Mouse (Mus musculus): ENCODE results near the gene Ugt2a1. TPM values are rescaled to one million over a fixed set of nuclear protein-coding genes. Genes with fewer than 3 reads are reported as not detected.

The Ugt2a1 gene
- polyA plus RNA-seq (2012; ENCODE audit: low replicate concordance), result not detected in 2 replicates

DNA sequence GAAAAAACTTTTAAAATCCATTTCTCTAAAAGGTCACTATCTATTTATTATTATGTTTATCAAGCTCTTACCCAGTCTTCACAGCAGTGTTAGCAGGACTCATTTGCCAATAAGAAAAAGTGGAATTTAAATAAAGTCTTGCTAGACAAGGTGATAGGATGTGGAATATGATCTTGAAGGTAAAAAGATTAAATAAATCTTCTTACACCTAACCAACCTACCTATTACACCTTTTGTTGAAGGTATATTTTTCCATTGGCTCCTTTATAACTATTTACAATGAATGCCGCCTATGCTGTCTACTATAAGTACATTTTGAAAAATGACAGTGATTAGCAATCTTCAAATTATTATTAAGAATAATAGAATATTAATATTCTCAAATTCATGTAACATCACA lies at the start of gene Ugt2a1:
Ugt2a1 (minus strand) TSS at position 101 of the 400 bp plus-strand sequence.

DNA sequence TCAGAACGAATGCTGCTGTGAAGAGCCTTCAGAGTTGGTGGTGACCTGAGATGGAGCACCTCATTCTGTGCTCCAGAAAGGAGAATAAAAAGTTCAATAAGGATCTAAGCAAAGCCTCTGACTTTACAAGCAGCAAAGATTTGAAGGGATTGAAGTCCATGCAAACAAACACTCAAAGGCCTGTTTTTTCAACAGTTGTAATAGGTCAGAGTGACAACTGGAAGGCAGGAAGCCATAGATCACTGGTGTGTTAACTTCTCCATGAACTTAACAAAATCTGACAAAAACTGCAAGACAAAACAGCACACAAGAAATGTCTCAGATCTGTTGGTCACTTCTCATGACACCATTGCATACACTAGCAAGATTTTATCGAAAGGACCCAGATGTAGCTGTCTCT lies 47.4 kb upstream of the Ugt2a1 start, which contains the start of gene Sult1b1:
Sult1b1 (minus strand) TSS at position 85 of the 400 bp plus-strand sequence.

DNA sequence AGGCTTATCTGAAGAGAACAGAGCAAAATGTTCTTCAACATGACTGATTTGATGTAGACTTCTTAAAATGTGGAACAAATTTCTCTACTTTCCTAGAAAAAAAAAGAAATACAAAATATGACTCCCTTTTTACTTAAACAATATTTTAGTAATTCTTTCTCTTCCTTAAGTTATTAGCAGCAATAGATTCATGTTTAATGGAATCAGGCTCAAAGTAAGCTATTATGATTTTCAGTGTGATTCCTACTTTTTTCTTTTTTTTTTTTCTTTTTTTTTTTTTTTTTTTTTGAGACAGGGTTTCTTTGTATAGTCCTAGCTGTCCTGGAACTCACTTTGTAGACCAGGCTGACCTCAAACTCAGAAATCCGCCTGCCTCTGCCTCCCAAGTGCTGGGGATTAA lies 4.0 kb downstream of the Ugt2a1 start, which contains the start of gene Gm43638:
Gm43638 (minus strand) TSS at position 101 of the 400 bp plus-strand sequence.

DNA sequence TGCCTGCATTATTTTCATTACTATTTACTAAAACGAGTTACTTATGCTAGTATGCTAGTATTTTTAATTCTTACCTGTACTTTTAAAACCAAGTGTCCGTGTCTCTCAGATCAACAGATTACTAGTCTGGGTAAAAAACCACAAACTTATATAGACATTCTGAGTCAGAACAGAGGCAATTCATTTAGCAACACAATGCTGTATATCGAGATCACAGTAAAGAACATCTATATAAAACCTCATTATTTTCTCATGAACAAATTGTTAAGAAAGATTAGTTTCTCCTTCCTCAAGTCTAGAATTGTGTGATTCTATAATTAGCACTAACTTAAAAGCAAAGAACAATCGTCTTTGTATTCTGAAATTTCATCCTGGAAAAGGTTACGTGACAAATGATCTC lies 8.5 kb downstream of the Ugt2a1 start, which contains the start of gene Ugt2a2:
Ugt2a2 (minus strand) TSS at position 101 of the 400 bp plus-strand sequence.

DNA sequence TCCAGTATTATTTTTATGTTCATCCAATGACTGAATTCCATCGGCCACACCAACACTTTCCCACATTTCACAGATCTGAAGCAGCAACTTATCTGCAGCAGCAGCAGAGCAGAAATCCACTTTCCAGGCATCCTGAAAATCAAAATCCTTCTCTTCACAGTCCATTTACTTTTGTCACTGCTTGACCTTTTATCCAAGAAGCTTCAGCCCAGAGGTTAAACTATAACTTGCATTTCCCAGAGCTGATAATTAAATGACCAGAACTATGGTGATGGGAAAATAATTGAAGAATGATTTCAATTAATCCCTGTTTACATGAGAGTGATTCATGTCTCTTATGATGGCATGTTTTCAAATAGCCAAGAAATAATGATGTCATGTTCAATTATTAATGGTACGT lies 66.6 kb downstream of the Ugt2a1 start, which contains the start of gene Ugt2b38:
Ugt2b38 (minus strand) TSS at position 163 of the 400 bp plus-strand sequence.

Other genes starting within 250 kb of the Ugt2a1 start
- not detected in 2 replicates for gene Ugt2b37, start 236.1 kb downstream of the Ugt2a1 start, polyA plus RNA-seq (2012; ENCODE audit: low replicate concordance)
- not detected in 2 replicates for gene Ugt2a3, start 153.7 kb downstream of the Ugt2a1 start, polyA plus RNA-seq (2012; ENCODE audit: low replicate concordance)
- not detected in 2 replicates for gene Ugt2b38, start 66.7 kb downstream of the Ugt2a1 start, polyA plus RNA-seq (2012; ENCODE audit: low replicate concordance)
- gene Ugt2a2, start 8.6 kb downstream of the Ugt2a1 start, polyA plus RNA-seq (2012; ENCODE audit: low replicate concordance), result not detected in 2 replicates
- gene Gm43638, start 4.1 kb downstream of the Ugt2a1 start, polyA plus RNA-seq (2012; ENCODE audit: low replicate concordance), result not detected in 2 replicates
- not detected in 2 replicates for gene Sult1b1, start 47.3 kb upstream of the Ugt2a1 start, polyA plus RNA-seq (2012; ENCODE audit: low replicate concordance)
- gene Sult1d1, start 78.2 kb upstream of the Ugt2a1 start, polyA plus RNA-seq (2012; ENCODE audit: low replicate concordance), result not detected in 2 replicates
- not detected in 2 replicates for gene Sult1e1, start 100.7 kb upstream of the Ugt2a1 start, polyA plus RNA-seq (2012; ENCODE audit: low replicate concordance)
- not detected in 2 replicates for gene Csn1s1, start 175.3 kb upstream of the Ugt2a1 start, polyA plus RNA-seq (2012; ENCODE audit: low replicate concordance)
- gene Csn2, start 208.8 kb upstream of the Ugt2a1 start, polyA plus RNA-seq (2012; ENCODE audit: low replicate concordance), result not detected in 2 replicates

All from hematopoietic multipotent progenitor cell, adult 10-12 weeks (in vitro differentiated cells).